ENCODE assay signal across 8 mouse cellular contexts in the genomic region with DNA sequence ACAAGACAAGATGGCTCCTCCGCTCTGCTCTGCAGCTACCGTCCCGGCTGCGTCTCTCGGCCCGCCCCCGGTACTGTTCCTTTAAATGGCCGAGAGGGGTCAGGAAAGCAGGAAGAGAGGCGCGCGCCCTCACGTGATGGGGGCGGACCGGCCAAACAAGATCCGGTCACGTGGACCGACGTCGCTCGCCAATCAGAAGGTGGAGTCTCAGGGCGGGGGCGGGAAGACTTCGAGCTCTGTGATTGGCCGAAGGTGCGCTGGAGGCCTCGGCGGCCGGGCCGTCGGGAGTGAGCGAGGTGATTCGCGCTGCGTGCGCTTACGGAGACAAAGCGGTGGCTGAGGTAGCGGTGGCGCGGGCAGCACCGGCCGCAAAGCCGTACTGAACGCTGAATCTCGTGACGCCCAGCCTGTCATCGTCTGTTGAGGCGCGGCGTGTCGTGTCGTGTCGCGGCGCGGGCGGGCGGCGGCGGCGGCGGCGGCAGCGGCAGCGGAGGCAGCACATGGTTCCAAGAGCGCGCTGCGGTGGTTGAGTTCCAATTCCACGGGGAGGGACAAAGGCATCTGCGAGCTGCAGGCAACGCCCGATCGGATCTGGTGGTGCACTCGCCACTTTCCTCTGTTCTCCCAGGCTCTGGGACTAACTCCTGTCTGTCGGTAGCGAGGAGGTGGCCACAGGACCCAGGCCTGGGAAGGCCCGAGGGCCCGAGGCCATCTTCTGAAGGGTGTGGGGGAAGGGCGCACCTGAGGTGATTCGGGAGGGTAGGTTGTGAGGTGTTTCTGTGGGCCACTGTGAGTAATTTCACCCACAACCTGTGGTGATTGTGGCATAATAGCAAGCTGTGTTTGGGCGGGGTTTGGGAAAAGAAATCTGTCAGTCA. TPM values are rescaled to one million over a fixed set of nuclear protein-coding genes. Genes with fewer than 3 reads are reported as not detected.
DNase-seq lines count a peak whose midpoint lies in the region; ATAC-seq lines count a peak whose summit lies in the region.

A gene (plus strand): TSS at position 228 of the 878 bp plus-strand sequence.

- peak; percentile 97 for ATAC-seq in megakaryocyte progenitor cell, adult 5-6 weeks (replicated peaks; ENCODE audit: poor library complexity)

- DNase-seq in adipocyte (ENCODE audit: low spot score): peak; percentile 98
- peak; percentile 98 for DNase-seq in embryo, embryonic 10 days (ENCODE audit: low spot score)
- DNase-seq in gastrocnemius, postnatal 10 days: peak; percentile 93
- peak; percentile 99 for DNase-seq in induced T-regulatory cell, adult 2 months (ENCODE audit: low read depth)
- DNase-seq in left cerebral cortex, adult 9 months (ENCODE audit: low spot score in 2 of 2): peak; percentile 93 to 98
- peak; percentile 95 for DNase-seq in right cerebral cortex, postnatal 14 days
- peak; percentile 93 to 97 for DNase-seq in urinary bladder, postnatal 36 days (ENCODE audit: low spot score in 2 of 2)

RNA-seq across cellular contexts. Expression of the gene that starts here (rescaled TPM):
- total RNA-seq in gastrocnemius, postnatal 10 days (2021): 10 to 100 TPM; 21.8 to 23.1 TPM
- 26.4 and 29.5 TPM in 2 replicates for total RNA-seq in megakaryocyte progenitor cell, adult 5-6 weeks (2015)
- 29.6 and 38.8 TPM in 2 replicates for total RNA-seq in megakaryocyte progenitor cell, adult 5-6 weeks (2017)

Comparison
In these comparisons a context has a peak if more than half of its experiments do, and no peak if none do; other contexts are left out.
1. Peak in every context shown above with its lines: DNase-seq and ATAC-seq.